Mouse (Mus musculus): ENCODE data around the gene Mfn1.

GRCm38 (mm10) chr3:32510375-32511190 is 18.7 kb upstream of the Mfn1 start:
- TF ChIP-seq EP300 (IDR thresholded peaks at IDR 0.05) (no peak), CTCF (IDR thresholded peaks at IDR 0.05) (peak; percentile 94)
